Mouse (Mus musculus): ENCODE results near the gene Taf1b. TPM values are rescaled to one million over a fixed set of nuclear protein-coding genes. Genes with fewer than 3 reads are reported as not detected.
"Not testable (repeated sequence)": the region's sequence is repeated elsewhere in the genome, so short reads cannot be mapped to it uniquely, and the experiment has no call there.

Gene Taf1b
- 43.9 and 45.0 TPM in 2 replicates for total RNA-seq (2017)

- peak; percentile 95 for ATAC-seq (replicated peaks; ENCODE audit: low read depth, poor library complexity, severe bottlenecking)
These were observed at the start of gene Taf1b for GRCm38 (mm10) chr12:24498150-24498840. Taf1b (plus strand) TSS chr12:24498359.

GRCm38 (mm10) chr12:24460406-24460805 is 37.8 kb upstream of the Taf1b start:
- no peak for ATAC-seq (replicated peaks; ENCODE audit: low read depth, poor library complexity, severe bottlenecking)

DNA sequence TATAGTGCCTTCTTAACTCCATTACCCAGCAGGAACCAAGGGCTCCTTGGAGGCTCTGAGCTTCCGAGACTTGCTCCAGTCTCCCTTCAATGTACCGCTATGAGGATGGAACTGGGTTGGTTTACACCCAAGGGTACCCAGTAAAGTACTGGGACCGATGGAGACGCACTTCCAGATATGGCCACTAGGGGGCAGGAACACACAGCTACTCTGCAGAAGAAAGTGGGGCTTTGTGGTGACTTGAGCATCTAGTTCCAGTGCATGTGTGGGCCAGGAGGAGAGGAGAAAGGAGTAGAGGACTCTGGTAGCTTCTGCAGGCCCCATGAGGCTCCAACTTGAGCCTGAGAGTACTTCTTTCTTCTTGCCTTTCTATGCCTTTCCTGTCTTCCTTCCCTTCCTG is 36.0 kb upstream of the Taf1b start:
- ATAC-seq (replicated peaks; ENCODE audit: low read depth, poor library complexity, severe bottlenecking) = peak; percentile 93

DNA sequence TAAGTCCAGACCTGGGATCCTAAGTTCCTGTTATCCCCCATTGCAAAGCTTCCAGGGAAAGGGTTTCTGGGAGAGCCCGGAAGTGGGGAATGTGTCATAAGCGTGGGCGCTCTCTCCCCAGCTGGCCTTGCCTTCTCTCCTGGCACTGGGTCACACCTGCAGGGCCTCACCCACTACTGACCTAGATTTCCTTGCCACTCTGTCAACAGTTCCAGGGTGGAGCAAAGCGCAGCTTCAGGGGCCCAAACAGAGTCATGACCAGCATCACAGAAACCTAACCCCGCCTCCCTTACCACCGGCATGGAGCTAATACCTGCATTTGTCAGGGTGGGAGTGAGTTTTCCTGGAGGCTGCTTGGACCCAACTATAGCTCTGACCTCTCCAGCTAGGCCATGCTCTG is 34.7 kb upstream of the Taf1b start:
- ATAC-seq (replicated peaks; ENCODE audit: low read depth, poor library complexity, severe bottlenecking) = not testable (repeated sequence)

DNA sequence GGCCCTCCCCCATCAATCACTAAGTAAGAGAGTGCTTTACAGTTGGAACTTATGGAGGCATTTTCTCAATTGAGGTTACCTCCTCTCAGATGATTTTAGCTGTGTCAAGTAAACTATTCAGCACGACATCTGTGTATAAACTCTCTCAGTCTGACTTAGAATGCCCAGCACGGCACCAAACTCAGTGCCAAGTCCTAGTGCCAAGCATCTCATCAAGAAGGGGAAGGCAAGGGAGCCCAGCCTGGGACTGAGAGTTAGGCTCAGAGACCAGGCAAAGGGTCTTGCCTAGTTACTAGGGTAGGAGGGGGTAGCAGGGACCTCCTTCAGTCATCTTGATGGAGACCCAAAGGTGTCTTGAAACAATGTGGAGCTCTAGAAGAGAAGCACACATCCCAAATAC is 29.2 kb upstream of the Taf1b start:
- no peak for ATAC-seq (replicated peaks; ENCODE audit: low read depth, poor library complexity, severe bottlenecking)

DNA sequence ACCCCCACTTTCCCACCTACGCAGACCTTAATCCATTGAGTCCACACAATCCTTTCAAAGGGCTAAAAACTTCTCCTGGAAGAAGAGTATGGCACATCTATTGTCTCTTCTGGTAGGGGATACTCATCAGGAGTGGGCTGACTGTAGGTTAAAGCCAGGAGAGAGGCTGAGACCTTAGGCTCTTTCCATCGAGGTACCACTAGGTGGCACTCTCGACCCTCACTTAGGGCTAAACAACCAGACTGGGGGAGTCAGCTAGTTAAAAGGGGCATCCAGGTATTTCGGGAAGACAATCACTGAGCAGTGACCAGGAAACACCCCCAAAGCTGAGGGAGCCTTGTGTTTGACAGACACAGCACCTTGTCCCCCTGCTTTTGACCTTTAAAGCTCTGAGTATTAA is 27.2 kb upstream of the Taf1b start:
- ATAC-seq (replicated peaks; ENCODE audit: low read depth, poor library complexity, severe bottlenecking) = peak; percentile 93

DNA sequence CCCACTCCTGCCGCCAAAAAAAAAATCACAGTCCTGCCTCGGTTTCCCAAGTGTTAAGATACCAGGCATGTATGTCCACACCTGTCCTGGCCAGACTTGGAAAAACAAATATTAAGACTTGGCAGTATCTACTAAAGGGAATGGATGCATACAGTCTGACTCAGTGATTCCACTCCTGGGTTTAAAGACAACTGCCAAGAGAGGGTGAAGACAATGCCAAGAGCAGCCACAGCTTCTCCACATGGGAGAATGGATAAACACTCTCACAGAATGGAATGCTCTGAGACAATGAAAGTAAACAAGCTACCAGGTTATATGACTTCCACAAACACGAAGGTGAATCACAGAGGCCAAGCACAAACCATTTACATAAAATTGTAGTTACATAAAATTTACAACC is 24.9 kb upstream of the Taf1b start:
- no peak for ATAC-seq (replicated peaks; ENCODE audit: low read depth, poor library complexity, severe bottlenecking)

- no peak for ATAC-seq (replicated peaks; ENCODE audit: low read depth, poor library complexity, severe bottlenecking)
These were observed 13.2 kb upstream of the Taf1b start for GRCm38 (mm10) chr12:24484930-24485329.

GRCm38 (mm10) chr12:24486882-24487281 is 11.3 kb upstream of the Taf1b start:
- ATAC-seq (replicated peaks; ENCODE audit: low read depth, poor library complexity, severe bottlenecking) = no peak

DNA sequence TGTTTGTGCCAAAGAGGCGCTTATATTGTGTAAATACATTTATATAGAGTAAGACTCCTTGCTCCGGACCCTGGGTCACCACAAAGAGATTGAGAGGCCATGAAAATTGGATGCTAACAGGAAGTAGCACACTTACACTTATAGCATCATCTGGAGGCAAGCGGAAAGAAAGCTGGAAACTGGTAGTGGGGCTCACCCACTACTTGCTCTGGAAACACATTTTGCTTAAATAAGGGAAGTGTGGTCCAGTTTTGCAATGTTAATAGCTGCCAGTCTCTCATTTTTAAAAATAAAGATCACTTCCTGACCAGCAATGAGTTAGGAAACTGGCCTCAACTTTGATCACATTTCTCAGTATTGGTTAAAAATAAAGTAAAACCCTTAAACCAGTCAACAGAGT is 5.7 kb upstream of the Taf1b start:
- peak; percentile 81 for ATAC-seq (replicated peaks; ENCODE audit: low read depth, poor library complexity, severe bottlenecking)

DNA sequence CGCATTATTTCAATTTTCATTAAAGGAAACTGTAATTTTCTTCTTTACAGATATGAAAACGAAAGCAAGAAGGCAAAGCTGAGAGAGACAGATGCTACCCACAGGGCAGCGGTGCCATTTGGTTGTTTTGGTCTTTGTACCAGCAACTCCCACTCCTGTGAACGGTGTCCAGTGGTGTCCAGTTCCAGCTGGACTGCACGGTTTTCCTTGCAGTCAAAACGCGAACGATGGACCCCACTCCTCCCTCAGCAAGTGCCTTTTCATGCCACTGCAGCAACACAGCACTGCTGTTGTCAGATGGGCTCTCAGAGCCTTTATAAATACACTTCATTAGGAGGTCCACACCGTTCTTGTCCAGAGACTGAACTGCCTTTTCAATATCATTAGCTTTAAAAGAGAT is 5.1 kb upstream of the Taf1b start:
- peak; percentile 23 for ATAC-seq (replicated peaks; ENCODE audit: low read depth, poor library complexity, severe bottlenecking)

- peak; percentile 49 for ATAC-seq (replicated peaks; ENCODE audit: low read depth, poor library complexity, severe bottlenecking)
These were observed 4.7 kb upstream of the Taf1b start for GRCm38 (mm10) chr12:24493412-24493811.

DNA sequence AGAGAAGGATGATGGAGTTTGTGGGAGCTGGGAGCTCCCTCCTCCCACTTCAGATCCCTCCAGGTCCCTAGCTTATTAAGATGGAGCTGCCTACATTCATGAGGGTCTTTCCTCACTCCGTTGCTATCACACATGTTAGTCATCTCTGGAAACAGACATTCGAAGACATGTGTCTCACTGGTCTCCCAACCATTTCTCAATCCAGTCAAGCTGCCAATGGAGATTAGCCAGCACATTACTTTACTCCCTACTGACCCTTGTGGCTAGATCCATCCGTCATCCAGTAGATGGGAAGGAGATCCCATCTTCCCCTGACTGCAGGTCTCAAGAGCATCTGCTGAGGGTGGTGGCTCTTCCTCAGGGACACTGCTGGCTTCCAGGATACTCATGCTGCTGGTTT is 3.4 kb upstream of the Taf1b start:
- not testable (repeated sequence) for ATAC-seq (replicated peaks; ENCODE audit: low read depth, poor library complexity, severe bottlenecking)

- ATAC-seq (replicated peaks; ENCODE audit: low read depth, poor library complexity, severe bottlenecking) = peak; percentile 30
These were observed 804 bp downstream of the Taf1b start for GRCm38 (mm10) chr12:24498841-24499485.

DNA sequence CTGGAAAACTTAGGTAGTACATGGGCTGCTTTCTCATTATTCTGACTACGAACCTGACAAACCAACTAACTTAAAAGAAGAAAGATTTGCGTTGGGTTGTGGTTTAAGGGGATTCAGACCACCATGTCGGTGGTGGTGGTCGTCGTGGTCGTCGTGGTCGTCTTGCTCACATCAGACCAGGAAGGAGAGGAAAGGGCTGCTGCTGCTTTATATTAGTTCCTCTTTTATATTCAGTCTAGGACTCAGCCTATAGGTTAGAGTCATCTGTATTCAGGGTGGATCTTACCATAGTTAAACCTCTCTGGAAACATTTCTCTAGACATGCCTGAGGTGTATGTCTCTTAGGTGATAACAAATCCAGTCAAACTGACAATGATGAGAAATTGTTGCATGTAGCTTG is 19.0 kb downstream of the Taf1b start:
- ATAC-seq (replicated peaks; ENCODE audit: low read depth, poor library complexity, severe bottlenecking) = peak; percentile 74

DNA sequence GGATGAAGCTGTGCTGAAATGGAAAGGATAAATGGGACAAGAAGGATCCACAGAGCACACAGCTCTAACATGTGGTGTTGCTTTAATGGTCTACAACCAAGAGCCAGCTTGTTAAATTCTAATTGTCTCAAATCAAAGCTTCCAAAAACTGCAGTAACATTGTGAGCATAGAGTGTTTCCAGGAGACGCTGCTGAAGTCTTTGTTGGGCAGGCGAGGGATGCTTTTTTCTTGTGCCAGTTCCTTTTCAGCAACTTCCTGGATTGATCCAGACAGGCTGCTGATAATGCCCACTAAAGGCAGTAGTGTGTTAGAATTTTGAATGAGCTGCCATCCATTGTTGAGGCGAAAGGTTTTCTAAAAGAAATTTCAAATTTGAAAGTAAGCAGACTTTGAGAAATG is 22.9 kb downstream of the Taf1b start:
- ATAC-seq (replicated peaks; ENCODE audit: low read depth, poor library complexity, severe bottlenecking) = no peak

- ATAC-seq (replicated peaks; ENCODE audit: low read depth, poor library complexity, severe bottlenecking) = not testable (repeated sequence)
These were observed 26.9 kb downstream of the Taf1b start for GRCm38 (mm10) chr12:24525065-24525464.

- 0 out of 2 replicates have a peak, but pooled peaks have one; percentile 65 for ATAC-seq (replicated peaks; ENCODE audit: low read depth, poor library complexity, severe bottlenecking)
These were observed 38.2 kb downstream of the Taf1b start for GRCm38 (mm10) chr12:24536390-24536789.

GRCm38 (mm10) chr12:24537201-24537600 is 39.0 kb downstream of the Taf1b start:
- ATAC-seq (replicated peaks; ENCODE audit: low read depth, poor library complexity, severe bottlenecking) = no peak

GRCm38 (mm10) chr12:24537965-24538364 is 39.8 kb downstream of the Taf1b start:
- ATAC-seq (replicated peaks; ENCODE audit: low read depth, poor library complexity, severe bottlenecking) = no peak

- ATAC-seq (replicated peaks; ENCODE audit: low read depth, poor library complexity, severe bottlenecking) = 0 out of 2 replicates have a peak, but pooled peaks have one; percentile 42
These were observed 43.4 kb downstream of the Taf1b start for GRCm38 (mm10) chr12:24541426-24542154.
